Mouse (Mus musculus): ENCODE data around the gene Ddah2.

The Ddah2 gene

GRCm38 (mm10) chr17:35104754-35105153, 45.9 kb downstream of the Ddah2 start:
- DNase-seq (ENCODE audit: low read depth): peak; percentile 74

- no peak for DNase-seq (ENCODE audit: low read depth)
These were observed 47.0 kb downstream of the Ddah2 start for GRCm38 (mm10) chr17:35105740-35106389.

- no peak for DNase-seq (ENCODE audit: low read depth)
These were observed 47.7 kb downstream of the Ddah2 start for GRCm38 (mm10) chr17:35106522-35106921.

- no peak for DNase-seq (ENCODE audit: low read depth)
These were observed 49.3 kb downstream of the Ddah2 start, which contains the start of gene Ly6g5c for GRCm38 (mm10) chr17:35108097-35108496. Gene Ly6g5c (plus strand): TSS chr17:35108279.

All from c-Kit-positive CD71-positive TER-119-negative erythroid progenitor cells, embryonic 14.5 days (primary cell).